Mouse (Mus musculus) layer of hippocampus, adult 9-11 months (tissue): ENCODE measurements around the gene Ube2r2.

ENCODE experiments used
- DNase-seq: peaks from one replicate; pipeline ENCODE4 v3.0.0; 2022

Gene Ube2r2

DNA sequence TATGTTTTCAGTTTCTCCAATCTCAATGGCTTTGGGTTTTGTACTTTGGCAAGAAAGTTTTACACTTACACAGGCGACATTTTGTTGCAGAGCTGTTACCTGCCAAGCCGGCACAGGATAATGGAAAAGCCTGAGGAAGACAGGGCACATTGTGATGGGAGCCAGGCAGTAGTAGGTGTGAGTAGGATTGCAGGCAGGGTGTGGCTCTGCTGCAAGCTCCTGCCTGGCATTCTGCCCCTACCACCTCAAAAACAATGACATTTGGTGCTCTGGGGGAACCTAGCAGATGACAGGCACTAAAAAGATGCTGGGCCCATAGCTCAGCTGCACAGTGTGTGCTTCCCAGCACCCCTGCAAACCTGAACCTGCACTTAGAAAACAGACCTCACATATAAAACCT is 54.3 kb downstream of the Ube2r2 start:
- DNase-seq, result peak; percentile 35

DNA sequence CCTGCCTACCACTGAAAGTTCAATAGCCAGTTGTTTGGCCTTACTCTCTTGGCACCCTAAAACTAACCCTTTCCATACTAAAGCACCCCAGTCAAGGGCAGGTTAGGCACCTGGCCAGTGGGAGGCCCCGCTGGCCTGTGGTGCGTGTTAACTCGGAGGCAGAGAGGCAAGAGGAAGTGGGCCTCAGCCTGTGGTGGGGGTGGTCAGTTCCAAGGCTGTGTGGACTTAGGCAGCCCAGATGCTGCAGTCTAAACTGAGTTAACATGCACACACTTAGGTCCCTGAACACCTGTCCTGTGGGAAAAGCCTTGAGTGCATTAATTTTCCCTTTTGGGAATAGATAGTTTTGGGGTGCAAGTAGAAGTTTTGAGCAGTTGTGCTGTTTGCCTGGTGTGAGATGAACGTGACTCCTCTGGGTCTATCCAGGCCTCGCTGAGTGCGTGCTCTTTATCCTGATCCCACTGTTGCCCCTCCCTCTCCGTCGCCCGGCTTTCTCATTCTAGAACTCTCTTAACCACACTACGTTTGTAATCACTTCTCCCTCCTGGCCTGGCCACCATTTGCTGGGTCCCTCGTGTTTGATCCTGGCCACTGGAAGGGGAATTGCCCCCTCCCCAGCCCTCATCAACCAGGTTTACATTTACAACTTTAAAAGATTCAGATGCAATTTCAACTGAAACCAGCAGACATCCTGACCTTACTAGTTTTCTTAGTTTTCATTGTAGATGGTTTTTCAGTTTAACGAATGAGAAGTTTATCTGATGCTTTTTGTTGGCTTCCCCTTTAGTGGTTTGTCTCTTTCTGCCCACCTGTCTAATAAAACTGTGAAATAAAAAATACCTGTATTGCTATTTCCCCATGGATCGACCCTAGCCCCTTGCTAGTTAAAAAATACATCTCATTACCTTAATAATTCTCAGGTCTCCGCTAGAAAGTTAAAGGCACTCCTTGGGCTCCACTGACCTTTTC is 57.3 kb downstream of the Ube2r2 start:
- no peak for DNase-seq

DNA sequence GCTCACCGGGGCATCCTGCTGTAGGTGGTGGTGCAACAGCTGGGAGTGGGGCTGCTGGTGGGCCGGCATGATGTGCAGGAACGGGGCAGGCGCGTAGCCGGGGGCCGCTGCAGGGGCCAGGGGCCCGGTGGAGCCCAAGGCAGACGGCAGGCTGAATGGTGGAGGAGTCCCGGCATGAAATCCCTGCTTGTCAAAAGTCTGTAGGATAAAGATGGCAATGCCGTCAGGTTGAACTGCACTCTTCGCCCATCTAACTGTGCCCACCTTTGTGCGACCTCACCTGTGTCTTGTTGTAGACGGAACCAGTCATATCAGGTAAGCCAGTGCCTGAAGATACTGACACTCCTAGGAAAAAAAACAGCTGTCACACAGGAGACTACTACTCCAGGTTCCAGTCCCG is 59.8 kb downstream of the Ube2r2 start:
- DNase-seq, result no peak

DNA sequence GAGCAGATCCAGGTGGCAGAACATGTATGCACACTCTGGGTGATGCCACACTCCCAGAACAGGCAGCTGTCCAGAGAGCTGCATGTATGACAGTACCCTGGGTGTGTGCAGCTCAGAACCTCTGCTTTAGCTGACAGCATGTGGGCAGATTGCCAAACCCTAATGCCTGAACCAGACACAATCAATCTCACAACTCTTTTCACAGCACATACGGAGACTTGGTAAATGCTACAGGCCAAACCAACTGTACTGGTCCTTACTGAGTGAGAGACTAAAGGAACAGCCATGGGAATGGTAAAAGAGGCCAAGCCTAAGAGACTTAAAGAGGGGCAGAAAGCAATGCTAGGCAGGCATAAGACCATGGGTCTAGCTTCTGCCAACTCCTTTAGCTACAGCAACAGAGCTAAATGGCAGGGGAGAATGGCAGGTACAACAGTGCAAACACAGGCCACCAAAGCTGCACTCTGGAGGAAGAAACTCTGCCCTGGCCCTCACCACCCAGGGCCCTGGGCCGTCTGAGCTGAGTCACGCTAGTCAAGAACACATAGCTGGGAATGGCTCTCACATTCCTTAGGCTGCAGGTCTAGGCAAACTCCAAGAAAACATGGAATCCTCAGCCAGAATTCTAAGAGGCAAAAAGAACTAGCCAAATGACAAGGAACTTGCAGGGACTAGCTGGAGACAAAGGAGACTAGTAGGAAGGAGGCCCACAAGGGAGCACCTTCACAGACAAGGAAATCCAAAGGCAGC is 61.5 kb downstream of the Ube2r2 start:
- DNase-seq, result no peak

GRCm38 (mm10) chr4:41202135-41202534 is 66.6 kb downstream of the Ube2r2 start:
- no peak for DNase-seq

- no peak for DNase-seq
These were observed 70.2 kb downstream of the Ube2r2 start for GRCm38 (mm10) chr4:41205751-41206150.

- no peak for DNase-seq
These were observed 72.5 kb downstream of the Ube2r2 start for GRCm38 (mm10) chr4:41208050-41208449.

GRCm38 (mm10) chr4:41225412-41225811 is 89.9 kb downstream of the Ube2r2 start:
- DNase-seq, result no peak

- DNase-seq, result peak; percentile 36
These were observed 90.8 kb downstream of the Ube2r2 start for GRCm38 (mm10) chr4:41226351-41226750.

DNA sequence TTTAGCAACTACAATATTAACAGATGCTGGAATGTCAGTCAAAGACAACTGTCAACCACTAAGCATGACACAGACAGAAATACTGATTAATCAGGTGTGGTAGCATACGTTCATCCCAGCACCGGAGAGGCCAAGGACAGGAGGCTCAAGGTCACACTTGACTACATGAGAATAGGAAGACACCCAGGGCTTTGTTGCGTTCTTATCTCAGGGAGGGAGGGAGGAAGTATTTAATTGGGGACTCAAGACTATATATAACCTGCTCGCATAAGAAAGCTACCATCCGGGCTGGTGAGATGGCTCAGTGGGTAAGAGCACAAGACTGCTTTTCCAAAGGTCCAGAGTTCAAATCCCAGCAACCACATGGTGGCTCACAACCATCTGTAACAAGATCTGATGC is 100.1 kb downstream of the Ube2r2 start:
- DNase-seq, result no peak

DNA sequence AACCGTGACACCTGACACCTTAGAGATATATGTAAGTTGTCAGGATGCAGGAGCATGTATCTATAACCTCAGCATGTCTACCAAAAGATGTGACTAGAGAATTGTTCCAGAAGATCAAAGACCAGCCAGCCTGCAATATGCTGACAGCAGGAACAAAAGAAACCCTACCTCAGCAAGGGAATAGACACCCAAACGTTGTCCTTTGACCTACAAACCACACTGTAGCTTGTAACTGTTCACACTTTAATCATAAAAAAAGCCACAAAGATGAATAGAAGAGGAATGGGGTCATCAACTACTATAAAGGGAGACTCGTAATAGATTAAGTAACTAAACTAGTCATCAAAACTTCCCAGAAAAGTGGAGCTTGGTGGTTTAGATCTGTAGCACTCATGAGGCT is 105.4 kb downstream of the Ube2r2 start:
- DNase-seq, result no peak
